Mouse (Mus musculus): ENCODE measurements around the gene Mpped1. TPM values are rescaled to one million over a fixed set of nuclear protein-coding genes. Genes with fewer than 3 reads are reported as not detected.

Mpped1 gene
- polyA plus RNA-seq (2014; fragmentation: Nextera tagmentation; extraction: Ambion mirVana): 39.2 and 40.6 TPM in 2 replicates

DNA sequence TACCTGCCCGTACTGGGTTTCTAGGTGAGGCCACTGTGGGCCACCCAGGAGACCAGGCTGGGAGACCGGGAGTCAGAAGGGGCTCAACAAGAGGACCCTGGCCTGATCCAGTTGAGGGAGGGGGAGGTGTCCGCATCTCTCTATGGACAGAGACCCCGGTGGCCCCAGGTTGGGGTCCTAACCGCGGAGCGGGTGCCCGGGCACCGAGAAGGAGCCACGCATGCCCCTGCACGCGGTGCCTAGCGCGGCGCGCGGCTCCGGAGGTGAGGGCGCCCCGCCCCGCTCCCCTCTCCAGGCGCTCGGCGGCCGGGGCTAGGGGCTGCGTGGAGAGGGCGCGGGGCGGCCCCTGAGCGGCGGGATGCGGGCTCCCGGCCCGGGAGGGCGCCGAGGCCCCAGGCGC, at the start of gene Mpped1:
Gene Mpped1, plus strand, starts transcription at position 81 of the 400 bp plus-strand sequence.
- peak within 1 kb of the TSS; percentile 92 for H3K9ac ChIP-seq (ENCODE audit: low read length)
- H3K9me3 ChIP-seq (ENCODE audit: control insufficient read depth, low read length): no peaks in the 10 kb centered on the region
- peak within 1 kb of the TSS; percentile 76 for H3K4me3 ChIP-seq (ENCODE audit: low read depth, low read length)
- H3K36me3 ChIP-seq (ENCODE audit: control insufficient read depth, insufficient read depth, low read length): no peaks in the 10 kb centered on the region
- 1% methylated on average over 28 of the region's 37 CpGs for whole genome bisulfite sequencing
- H3K27me3 ChIP-seq (ENCODE audit: control insufficient read depth, insufficient read depth, low read length): peaks cover 3% of the 10 kb centered on the region; the same call in 1 of the 2 replicates
- DNase-seq (ENCODE audit: low spot score) (peak; percentile 70), ATAC-seq (replicated peaks; ENCODE audit: low FRiP score) (peak; percentile 19; the same call in 1 of the 2 replicates)
- peak within 1 kb of the TSS; percentile 81 for H3K4me2 ChIP-seq (ENCODE audit: low read depth, low read length, severe bottlenecking)
- peaks cover 18% of the 10 kb centered on the region for H3K4me1 ChIP-seq (replicated peaks; ENCODE audit: control insufficient read depth, insufficient read depth, low read length)
- peak within 1 kb of the TSS; percentile 46 for H3K27ac ChIP-seq (ENCODE audit: low read depth, low read length)

DNA sequence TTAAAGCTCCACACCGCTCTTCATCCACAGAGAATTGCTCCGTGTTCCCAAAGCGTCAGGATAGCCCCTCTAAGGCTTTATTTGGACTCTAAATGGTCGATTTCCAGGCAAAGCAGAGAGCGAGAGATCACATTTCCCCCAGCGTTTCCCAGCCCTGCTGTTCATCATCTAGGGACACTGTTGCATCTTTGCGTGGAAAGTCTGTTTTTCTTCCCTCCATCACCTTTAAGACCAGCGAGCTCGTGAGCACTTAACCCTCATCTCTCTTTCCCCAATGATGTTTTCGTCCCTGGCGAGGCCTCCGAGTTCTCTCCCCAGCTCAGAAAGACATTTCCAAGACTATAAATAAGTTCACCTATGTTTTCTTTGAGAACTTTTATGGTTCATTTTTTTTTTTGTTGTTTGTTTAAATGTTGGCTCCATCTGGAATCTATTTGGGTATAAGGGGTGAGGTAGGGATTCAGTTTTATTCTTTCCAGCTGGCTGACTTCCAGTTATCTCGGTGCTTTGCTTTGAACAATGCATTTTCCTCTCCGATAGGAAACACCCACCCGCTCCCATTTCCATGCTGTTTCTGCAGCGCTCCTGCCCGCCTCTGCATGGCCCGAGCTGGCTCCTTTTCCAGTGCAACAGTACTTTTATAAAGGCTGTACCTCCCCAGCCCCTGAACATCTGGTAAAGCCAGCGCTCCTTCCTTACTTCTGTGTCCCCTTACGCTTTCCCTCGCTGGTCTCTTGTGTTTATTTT, 38.4 kb upstream of the Mpped1 start:
- H3K4me3 ChIP-seq (ENCODE audit: low read depth, low read length): no peak overlapping the region
- no peaks in the 10 kb centered on the region for H3K36me3 ChIP-seq (ENCODE audit: control insufficient read depth, insufficient read depth, low read length)
- peaks cover 9% of the 10 kb centered on the region; the same call in 1 of the 2 replicates for H3K4me1 ChIP-seq (replicated peaks; ENCODE audit: control insufficient read depth, insufficient read depth, low read length)
- DNase-seq (ENCODE audit: low spot score) (no peak), ATAC-seq (replicated peaks; ENCODE audit: low FRiP score) (no peak)
- H3K4me2 ChIP-seq (ENCODE audit: low read depth, low read length, severe bottlenecking): no peak overlapping the region
- no peaks in the 10 kb centered on the region for H3K9me3 ChIP-seq (ENCODE audit: control insufficient read depth, low read length)
- WGBS: 22% methylated on average over 21 of the region's 21 CpGs
- H3K27ac ChIP-seq (ENCODE audit: low read depth, low read length): no peak overlapping the region
- H3K27me3 ChIP-seq (ENCODE audit: control insufficient read depth, insufficient read depth, low read length): no peaks in the 10 kb centered on the region; the same call in 1 of the 2 replicates
- H3K9ac ChIP-seq (ENCODE audit: low read length): peak overlapping the region; percentile 20; the same call in 1 of the 2 replicates

DNA sequence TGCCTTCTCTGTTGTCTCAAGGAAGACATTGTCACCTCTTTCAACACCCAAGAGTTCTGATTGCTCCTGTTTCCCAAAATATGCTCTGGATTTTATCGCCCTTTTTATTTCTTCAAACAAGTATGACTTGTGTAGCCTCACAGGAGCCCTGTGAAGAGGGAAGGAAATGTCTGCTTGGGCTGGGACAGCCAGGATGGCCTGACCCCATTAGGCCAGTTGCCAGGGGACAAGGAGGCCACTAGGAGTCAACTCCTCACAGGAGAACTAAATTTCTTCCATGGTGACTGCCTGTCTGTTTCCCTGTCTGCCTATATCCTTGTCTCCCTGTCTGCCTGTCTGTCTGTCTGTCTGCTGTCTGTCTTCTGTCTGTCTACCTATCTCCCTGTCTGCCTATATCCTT, 37.2 kb upstream of the Mpped1 start:
- Histone ChIP-seq H3K4me3 (ENCODE audit: low read depth, low read length) (no peak overlapping the region), H3K36me3 (ENCODE audit: control insufficient read depth, insufficient read depth, low read length) (no peaks in the 10 kb centered on the region), H3K27me3 (ENCODE audit: control insufficient read depth, insufficient read depth, low read length) (no peaks in the 10 kb centered on the region), H3K9me3 (ENCODE audit: control insufficient read depth, low read length) (no peaks in the 10 kb centered on the region), H3K27ac (ENCODE audit: low read depth, low read length) (no peak overlapping the region), H3K4me1 (replicated peaks; ENCODE audit: control insufficient read depth, insufficient read depth, low read length) (peaks cover 9% of the 10 kb centered on the region; the same call in 1 of the 2 replicates), H3K9ac (ENCODE audit: low read length) (no peak overlapping the region), H3K4me2 (ENCODE audit: low read depth, low read length, severe bottlenecking) (no peak overlapping the region)
- ATAC-seq (replicated peaks; ENCODE audit: low FRiP score) (no peak), DNase-seq (ENCODE audit: low spot score) (no peak)
- WGBS: 85% methylated on average over 1 of the region's 1 CpGs

DNA sequence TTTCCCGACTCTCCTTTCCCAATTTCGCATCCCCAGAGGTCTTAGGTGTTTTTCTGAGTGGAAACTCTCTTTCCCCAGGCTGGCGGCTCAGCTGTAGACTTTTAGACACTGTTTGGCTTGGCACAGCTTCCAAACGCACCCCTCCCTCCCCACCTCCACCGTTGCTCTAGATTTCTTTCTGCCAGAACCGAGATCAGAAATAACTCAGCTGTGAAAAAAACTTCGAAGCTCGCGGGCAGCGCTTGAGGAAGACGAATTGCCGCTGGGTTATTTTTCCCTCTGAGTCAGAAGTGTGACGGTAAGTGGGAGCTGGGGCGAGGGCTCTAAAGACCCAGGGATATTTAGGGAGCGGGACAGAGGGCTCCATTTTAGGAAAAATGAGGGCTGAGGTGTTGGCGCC, 33.0 kb upstream of the Mpped1 start:
- no peak for DNase-seq (ENCODE audit: low spot score)
- no peaks in the 10 kb centered on the region for H3K27me3 ChIP-seq (ENCODE audit: control insufficient read depth, insufficient read depth, low read length)
- no peaks in the 10 kb centered on the region for H3K36me3 ChIP-seq (ENCODE audit: control insufficient read depth, insufficient read depth, low read length)
- H3K4me2 ChIP-seq (ENCODE audit: low read depth, low read length, severe bottlenecking): no peak overlapping the region
- no peak for ATAC-seq (replicated peaks; ENCODE audit: low FRiP score)
- WGBS: 83% methylated on average over 16 of the region's 16 CpGs
- H3K9ac ChIP-seq (ENCODE audit: low read length): no peak overlapping the region
- H3K4me3 ChIP-seq (ENCODE audit: low read depth, low read length): no peak overlapping the region
- no peaks in the 10 kb centered on the region for H3K9me3 ChIP-seq (ENCODE audit: control insufficient read depth, low read length)
- H3K4me1 ChIP-seq (replicated peaks; ENCODE audit: control insufficient read depth, insufficient read depth, low read length): peaks cover 3% of the 10 kb centered on the region; the same call in 1 of the 2 replicates
- H3K27ac ChIP-seq (ENCODE audit: low read depth, low read length): no peak overlapping the region

DNA sequence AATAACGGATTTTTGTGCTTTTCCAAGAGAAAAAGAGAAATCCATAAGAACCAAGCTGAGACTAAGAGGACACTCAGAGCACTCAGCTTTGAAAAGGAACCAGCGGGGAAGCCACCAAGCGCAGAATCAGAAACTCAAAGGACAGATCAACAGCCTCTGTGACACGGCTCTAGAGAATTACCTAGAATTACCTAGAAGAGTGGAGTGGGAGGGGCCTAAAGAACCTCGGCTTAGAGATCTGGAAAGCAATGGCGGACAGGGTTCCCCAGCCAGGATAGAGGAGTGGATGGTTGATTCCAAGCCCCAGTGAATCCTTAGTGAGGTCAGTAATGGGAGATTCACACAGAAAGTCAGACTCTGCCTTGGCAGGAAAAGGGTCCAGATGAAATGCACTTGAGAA, 30.3 kb upstream of the Mpped1 start:
- Histone ChIP-seq H3K9ac (ENCODE audit: low read length) (no peak overlapping the region), H3K9me3 (ENCODE audit: control insufficient read depth, low read length) (no peaks in the 10 kb centered on the region), H3K27ac (ENCODE audit: low read depth, low read length) (no peak overlapping the region), H3K4me1 (replicated peaks; ENCODE audit: control insufficient read depth, insufficient read depth, low read length) (no peaks in the 10 kb centered on the region), H3K36me3 (ENCODE audit: control insufficient read depth, insufficient read depth, low read length) (no peaks in the 10 kb centered on the region), H3K4me3 (ENCODE audit: low read depth, low read length) (no peak overlapping the region), H3K27me3 (ENCODE audit: control insufficient read depth, insufficient read depth, low read length) (no peaks in the 10 kb centered on the region), H3K4me2 (ENCODE audit: low read depth, low read length, severe bottlenecking) (no peak overlapping the region)
- DNase-seq (ENCODE audit: low spot score) (no peak), ATAC-seq (replicated peaks; ENCODE audit: low FRiP score) (no peak)
- 80% methylated on average over 6 of the region's 6 CpGs for WGBS

DNA sequence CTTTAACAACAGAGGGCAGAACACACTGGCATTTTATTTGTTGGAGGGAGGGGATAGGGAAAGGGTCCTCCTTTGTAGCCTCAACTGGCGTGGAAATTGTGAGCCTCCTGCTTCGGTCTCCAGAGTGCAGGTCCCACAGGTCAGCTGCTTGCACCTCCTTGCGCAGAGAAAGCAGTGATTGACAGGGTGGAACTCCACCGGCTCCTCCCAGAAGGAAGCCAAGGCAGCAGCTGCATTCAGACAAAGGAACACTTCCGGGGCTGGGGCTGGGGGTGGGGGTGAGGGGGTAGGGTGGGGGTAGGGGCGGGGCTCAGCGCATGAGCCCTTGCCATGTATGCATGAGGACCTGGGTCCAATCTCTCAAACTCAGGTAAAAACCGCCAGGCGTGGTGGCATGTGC, 29.8 kb upstream of the Mpped1 start:
- no peak overlapping the region for H3K4me3 ChIP-seq (ENCODE audit: low read depth, low read length)
- H3K9me3 ChIP-seq (ENCODE audit: control insufficient read depth, low read length): peaks cover 1% of the 10 kb centered on the region; the same call in 1 of the 2 replicates
- H3K9ac ChIP-seq (ENCODE audit: low read length): no peak overlapping the region
- no peak overlapping the region for H3K4me2 ChIP-seq (ENCODE audit: low read depth, low read length, severe bottlenecking)
- no peak overlapping the region for H3K27ac ChIP-seq (ENCODE audit: low read depth, low read length)
- H3K4me1 ChIP-seq (replicated peaks; ENCODE audit: control insufficient read depth, insufficient read depth, low read length): no peaks in the 10 kb centered on the region
- DNase-seq (ENCODE audit: low spot score): no peak
- no peak for ATAC-seq (replicated peaks; ENCODE audit: low FRiP score)
- H3K36me3 ChIP-seq (ENCODE audit: control insufficient read depth, insufficient read depth, low read length): no peaks in the 10 kb centered on the region
- H3K27me3 ChIP-seq (ENCODE audit: control insufficient read depth, insufficient read depth, low read length): no peaks in the 10 kb centered on the region
- WGBS: 74% methylated on average over 9 of the region's 9 CpGs

DNA sequence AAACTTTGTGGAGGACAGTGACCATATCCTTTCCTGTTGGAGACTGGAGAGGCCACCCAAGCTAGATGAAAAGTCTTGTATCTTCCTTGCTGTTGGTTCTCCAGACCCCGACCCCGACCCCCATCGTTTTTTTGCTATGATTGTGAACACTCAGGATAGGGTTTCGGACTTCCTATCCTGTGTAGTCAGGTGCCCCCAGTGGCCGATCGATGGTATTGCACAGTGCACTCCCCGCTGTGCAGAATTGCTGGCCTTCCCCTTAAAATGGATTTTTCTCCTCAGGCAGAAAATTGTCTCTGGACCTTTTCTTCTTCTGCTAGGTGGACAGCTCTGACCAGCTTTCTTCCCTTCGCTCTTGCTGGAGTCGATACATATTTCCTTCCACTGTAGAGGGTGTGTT, 22.5 kb upstream of the Mpped1 start:
- DNase-seq (ENCODE audit: low spot score): peak; percentile 79
- H3K4me3 ChIP-seq (ENCODE audit: low read depth, low read length): no peak overlapping the region
- WGBS: 24% methylated on average over 9 of the region's 9 CpGs

DNA sequence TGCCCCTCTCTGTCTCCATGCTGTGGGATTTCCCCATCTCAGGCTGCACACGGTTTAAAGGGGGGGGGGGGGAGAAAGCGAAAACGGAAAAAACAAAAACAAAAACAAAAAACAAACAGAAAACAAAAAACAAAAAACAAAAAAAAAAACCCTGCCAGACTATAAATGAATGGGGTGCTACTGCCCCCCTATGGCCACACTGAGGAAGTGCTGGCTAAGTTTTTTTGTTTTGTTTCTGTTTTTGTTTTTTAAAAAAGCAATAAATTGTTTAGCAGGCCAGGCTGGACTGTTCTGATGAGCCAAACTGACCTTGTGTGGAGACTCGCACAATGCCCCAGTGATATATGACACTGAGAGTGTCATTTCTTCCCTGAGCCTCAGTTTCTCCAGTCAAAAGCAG, 20.3 kb upstream of the Mpped1 start:
- H3K9me3 ChIP-seq (ENCODE audit: control insufficient read depth, low read length): peaks cover 3% of the 10 kb centered on the region; the same call in 1 of the 2 replicates
- H3K27ac ChIP-seq (ENCODE audit: low read depth, low read length): no peak overlapping the region
- no peaks in the 10 kb centered on the region for H3K36me3 ChIP-seq (ENCODE audit: control insufficient read depth, insufficient read depth, low read length)
- DNase-seq (ENCODE audit: low spot score): no peak
- no peak overlapping the region for H3K4me2 ChIP-seq (ENCODE audit: low read depth, low read length, severe bottlenecking)
- ATAC-seq (replicated peaks; ENCODE audit: low FRiP score): no peak
- H3K27me3 ChIP-seq (ENCODE audit: control insufficient read depth, insufficient read depth, low read length): 0 out of 2 replicates have a peak, but pooled peaks cover 2% of the 10 kb centered on the region
- H3K4me1 ChIP-seq (replicated peaks; ENCODE audit: control insufficient read depth, insufficient read depth, low read length): 0 out of 2 replicates have a peak, but pooled peaks cover 1% of the 10 kb centered on the region
- WGBS: 10% methylated on average over 4 of the region's 4 CpGs
- H3K4me3 ChIP-seq (ENCODE audit: low read depth, low read length): no peak overlapping the region
- no peak overlapping the region for H3K9ac ChIP-seq (ENCODE audit: low read length)

More for the DNA sequence above, 22.5 kb upstream of the Mpped1 start:
- Histone ChIP-seq H3K36me3 (ENCODE audit: control insufficient read depth, insufficient read depth, low read length) (no peaks in the 10 kb centered on the region), H3K4me2 (ENCODE audit: low read depth, low read length, severe bottlenecking) (no peak overlapping the region), H3K4me1 (replicated peaks; ENCODE audit: control insufficient read depth, insufficient read depth, low read length) (0 out of 2 replicates have a peak, but pooled peaks cover 1% of the 10 kb centered on the region), H3K27ac (ENCODE audit: low read depth, low read length) (no peak overlapping the region), H3K9ac (ENCODE audit: low read length) (no peak overlapping the region), H3K9me3 (ENCODE audit: control insufficient read depth, low read length) (peaks cover 3% of the 10 kb centered on the region; the same call in 1 of the 2 replicates), H3K27me3 (ENCODE audit: control insufficient read depth, insufficient read depth, low read length) (0 out of 2 replicates have a peak, but pooled peaks cover 2% of the 10 kb centered on the region)
- ATAC-seq (replicated peaks; ENCODE audit: low FRiP score): no peak
